Mouse (Mus musculus): ENCODE results near the gene Cadps2. TPM values are rescaled to one million over a fixed set of nuclear protein-coding genes. Genes with fewer than 3 reads are reported as not detected.

Gene Cadps2
- polyA plus RNA-seq, 1 experiment from 2014 or later = 0.23 TPM

- Histone ChIP-seq H3K36me3 (ENCODE audit: control insufficient read depth, insufficient read depth, low read length) (no peaks in the 10 kb centered on the region), H3K27ac (ENCODE audit: low read depth, low read length) (no peak overlapping the region), H3K4me3 (ENCODE audit: low read depth, low read length) (no peak overlapping the region), H3K4me1 (replicated peaks; ENCODE audit: control insufficient read depth, insufficient read depth, low read length) (no peaks in the 10 kb centered on the region), H3K9ac (ENCODE audit: low read depth, low read length) (no peak overlapping the region), H3K27me3 (replicated peaks; ENCODE audit: control insufficient read depth, insufficient read depth, low read length) (no peaks in the 10 kb centered on the region), H3K4me2 (no peak overlapping the region), H3K9me3 (ENCODE audit: control insufficient read depth, low read length) (no peaks in the 10 kb centered on the region)
- 40% methylated on average over 3 of the region's 3 CpGs for WGBS
- no peak for DNase-seq (ENCODE audit: low spot score)
- ATAC-seq (replicated peaks; ENCODE audit: low FRiP score) = no peak
These were observed 106.5 kb downstream of the Cadps2 start for GRCm38 (mm10) chr6:23732750-23733149.

- 69% methylated on average over 3 of the region's 3 CpGs for WGBS
- Histone ChIP-seq H3K9me3 (ENCODE audit: control insufficient read depth, low read length) (no peaks in the 10 kb centered on the region), H3K4me2 (no peak overlapping the region), H3K27me3 (replicated peaks; ENCODE audit: control insufficient read depth, insufficient read depth, low read length) (no peaks in the 10 kb centered on the region), H3K4me1 (replicated peaks; ENCODE audit: control insufficient read depth, insufficient read depth, low read length) (no peaks in the 10 kb centered on the region), H3K27ac (ENCODE audit: low read depth, low read length) (no peak overlapping the region), H3K36me3 (ENCODE audit: control insufficient read depth, insufficient read depth, low read length) (no peaks in the 10 kb centered on the region), H3K4me3 (ENCODE audit: low read depth, low read length) (no peak overlapping the region), H3K9ac (ENCODE audit: low read depth, low read length) (no peak overlapping the region)
- DNase-seq (ENCODE audit: low spot score) = no peak
- no peak for ATAC-seq (replicated peaks; ENCODE audit: low FRiP score)
These were observed 110.6 kb downstream of the Cadps2 start for GRCm38 (mm10) chr6:23728620-23729019.

- ATAC-seq (replicated peaks; ENCODE audit: low FRiP score) (no peak), DNase-seq (ENCODE audit: low spot score) (no peak)
- Histone ChIP-seq H3K9ac (ENCODE audit: low read depth, low read length) (no peak overlapping the region), H3K4me1 (replicated peaks; ENCODE audit: control insufficient read depth, insufficient read depth, low read length) (no peaks in the 10 kb centered on the region), H3K4me2 (no peak overlapping the region), H3K36me3 (ENCODE audit: control insufficient read depth, insufficient read depth, low read length) (no peaks in the 10 kb centered on the region), H3K27ac (ENCODE audit: low read depth, low read length) (no peak overlapping the region), H3K9me3 (ENCODE audit: control insufficient read depth, low read length) (no peaks in the 10 kb centered on the region), H3K4me3 (ENCODE audit: low read depth, low read length) (no peak overlapping the region), H3K27me3 (replicated peaks; ENCODE audit: control insufficient read depth, insufficient read depth, low read length) (no peaks in the 10 kb centered on the region)
- WGBS = 82% methylated on average over 4 of the region's 4 CpGs
These were observed 115.5 kb downstream of the Cadps2 start for GRCm38 (mm10) chr6:23723697-23724096.

DNA sequence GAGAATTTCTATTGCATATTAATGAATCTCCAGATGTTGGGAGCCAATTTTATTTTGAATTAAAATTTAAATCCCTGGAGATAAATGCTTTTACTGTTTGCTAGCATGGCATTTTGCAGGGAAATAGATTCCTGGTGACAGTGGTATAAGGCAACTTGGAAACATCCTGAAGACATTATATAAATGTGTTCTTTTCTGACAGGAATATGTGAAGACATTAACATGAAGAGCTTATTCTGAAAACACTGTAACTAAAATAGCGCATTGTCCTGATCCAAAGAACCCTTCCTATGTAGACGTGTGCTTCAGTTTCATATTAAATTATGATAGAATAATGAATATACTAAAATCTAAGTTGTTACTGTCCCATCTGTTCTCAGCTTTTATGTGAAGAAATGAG, 118.8 kb downstream of the Cadps2 start:
- no peaks in the 10 kb centered on the region for H3K36me3 ChIP-seq (ENCODE audit: control insufficient read depth, insufficient read depth, low read length)
- ATAC-seq (replicated peaks; ENCODE audit: low FRiP score) = no peak
- no peak for DNase-seq (ENCODE audit: low spot score)
- no peak overlapping the region for H3K27ac ChIP-seq (ENCODE audit: low read depth, low read length)
- no peak overlapping the region for H3K4me2 ChIP-seq
- H3K9ac ChIP-seq (ENCODE audit: low read depth, low read length) = no peak overlapping the region
- H3K27me3 ChIP-seq (replicated peaks; ENCODE audit: control insufficient read depth, insufficient read depth, low read length) = no peaks in the 10 kb centered on the region
- no peak overlapping the region for H3K4me3 ChIP-seq (ENCODE audit: low read depth, low read length)
- H3K4me1 ChIP-seq (replicated peaks; ENCODE audit: control insufficient read depth, insufficient read depth, low read length) = no peaks in the 10 kb centered on the region
- H3K9me3 ChIP-seq (ENCODE audit: control insufficient read depth, low read length) = no peaks in the 10 kb centered on the region
- 92% methylated on average over 2 of the region's 2 CpGs for WGBS

GRCm38 (mm10) chr6:23707506-23707905, 131.7 kb downstream of the Cadps2 start:
- Histone ChIP-seq H3K9ac (ENCODE audit: low read depth, low read length) (no peak overlapping the region), H3K4me2 (no peak overlapping the region), H3K27ac (ENCODE audit: low read depth, low read length) (no peak overlapping the region), H3K4me1 (replicated peaks; ENCODE audit: control insufficient read depth, insufficient read depth, low read length) (no peaks in the 10 kb centered on the region), H3K27me3 (replicated peaks; ENCODE audit: control insufficient read depth, insufficient read depth, low read length) (no peaks in the 10 kb centered on the region), H3K4me3 (ENCODE audit: low read depth, low read length) (no peak overlapping the region), H3K9me3 (ENCODE audit: control insufficient read depth, low read length) (no peaks in the 10 kb centered on the region), H3K36me3 (ENCODE audit: control insufficient read depth, insufficient read depth, low read length) (no peaks in the 10 kb centered on the region)
- WGBS = 78% methylated on average over 3 of the region's 3 CpGs
- no peak for DNase-seq (ENCODE audit: low spot score)
- ATAC-seq (replicated peaks; ENCODE audit: low FRiP score) = no peak

- ATAC-seq (replicated peaks; ENCODE audit: low FRiP score) = no peak
- H3K4me3 ChIP-seq (ENCODE audit: low read depth, low read length) = no peak overlapping the region
- H3K9ac ChIP-seq (ENCODE audit: low read depth, low read length) = no peak overlapping the region
- WGBS = 76% methylated on average over 3 of the region's 3 CpGs
- H3K9me3 ChIP-seq (ENCODE audit: control insufficient read depth, low read length) = no peaks in the 10 kb centered on the region
- H3K36me3 ChIP-seq (ENCODE audit: control insufficient read depth, insufficient read depth, low read length) = no peaks in the 10 kb centered on the region
- H3K27ac ChIP-seq (ENCODE audit: low read depth, low read length) = no peak overlapping the region
- no peak overlapping the region for H3K4me2 ChIP-seq
- H3K27me3 ChIP-seq (replicated peaks; ENCODE audit: control insufficient read depth, insufficient read depth, low read length) = no peaks in the 10 kb centered on the region
- no peak for DNase-seq (ENCODE audit: low spot score)
- no peaks in the 10 kb centered on the region for H3K4me1 ChIP-seq (replicated peaks; ENCODE audit: control insufficient read depth, insufficient read depth, low read length)
These were observed 138.3 kb downstream of the Cadps2 start for GRCm38 (mm10) chr6:23700879-23701278.

DNA sequence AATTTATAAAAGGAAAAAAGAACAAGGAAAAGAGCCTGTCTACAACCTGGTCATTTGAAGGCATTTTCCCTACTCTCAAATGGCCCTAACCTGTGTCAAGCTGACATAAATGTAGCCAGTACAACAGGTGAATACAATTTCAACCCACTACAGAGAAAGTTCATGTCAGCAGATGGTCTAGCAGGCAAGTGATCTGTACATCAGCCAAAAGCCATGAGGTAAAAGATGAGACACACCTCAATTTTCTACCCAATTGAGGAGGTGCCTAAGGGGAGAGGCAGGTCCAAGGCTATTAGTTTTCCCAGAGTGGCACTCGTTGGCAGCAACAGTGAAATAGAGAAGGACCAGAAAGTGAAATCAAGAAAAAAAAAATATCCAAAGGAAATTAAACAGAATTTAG, 161.0 kb downstream of the Cadps2 start:
- H3K27ac ChIP-seq (ENCODE audit: low read depth, low read length) = no peak overlapping the region
- DNase-seq (ENCODE audit: low spot score) = no peak
- 56% methylated on average over 1 of the region's 1 CpGs for WGBS

DNA sequence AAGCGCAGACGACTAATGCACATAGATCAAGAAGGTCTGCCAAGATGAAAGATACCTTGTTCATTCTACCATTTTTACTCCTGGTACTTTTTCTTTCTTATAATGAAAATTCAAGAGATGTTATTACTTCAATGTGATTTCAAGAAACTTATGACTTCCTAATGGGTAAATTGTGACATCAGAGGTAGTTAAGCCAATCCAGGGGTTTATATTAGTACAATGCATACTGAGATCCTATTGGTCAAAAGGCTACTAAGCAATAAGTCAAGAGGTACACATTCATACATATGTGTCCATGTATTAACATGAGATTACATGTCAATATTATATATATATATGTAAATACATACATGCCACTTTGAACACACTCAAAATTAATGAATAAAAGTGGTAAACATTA, 184.2 kb downstream of the Cadps2 start, which contains the start of gene Rnf148:
Rnf148 (minus strand) TSS at position 101 of the 400 bp plus-strand sequence.
- no peaks in the 10 kb centered on the region for H3K4me1 ChIP-seq (replicated peaks; ENCODE audit: control insufficient read depth, insufficient read depth, low read length)
- DNase-seq (ENCODE audit: low spot score) = no peak
- no peak within 1 kb of the TSS for H3K27ac ChIP-seq (ENCODE audit: low read depth, low read length)
- H3K36me3 ChIP-seq (ENCODE audit: control insufficient read depth, insufficient read depth, low read length) = no peaks in the 10 kb centered on the region
- H3K9me3 ChIP-seq (ENCODE audit: control insufficient read depth, low read length) = no peaks in the 10 kb centered on the region
- H3K4me3 ChIP-seq (ENCODE audit: low read depth, low read length) = no peak within 1 kb of the TSS
- no peak within 1 kb of the TSS for H3K4me2 ChIP-seq
- no peak for ATAC-seq (replicated peaks; ENCODE audit: low FRiP score)
- WGBS = 88% methylated on average over 2 of the region's 2 CpGs
- no peaks in the 10 kb centered on the region for H3K27me3 ChIP-seq (replicated peaks; ENCODE audit: control insufficient read depth, insufficient read depth, low read length)
- H3K9ac ChIP-seq (ENCODE audit: low read depth, low read length) = no peak within 1 kb of the TSS

More for the DNA sequence above, 161.0 kb downstream of the Cadps2 start:
- no peaks in the 10 kb centered on the region for H3K36me3 ChIP-seq (ENCODE audit: control insufficient read depth, insufficient read depth, low read length)
- ATAC-seq (replicated peaks; ENCODE audit: low FRiP score) = no peak
- H3K4me3 ChIP-seq (ENCODE audit: low read depth, low read length) = no peak overlapping the region
- no peak overlapping the region for H3K9ac ChIP-seq (ENCODE audit: low read depth, low read length)
- H3K27me3 ChIP-seq (replicated peaks; ENCODE audit: control insufficient read depth, insufficient read depth, low read length) = no peaks in the 10 kb centered on the region
- no peaks in the 10 kb centered on the region for H3K9me3 ChIP-seq (ENCODE audit: control insufficient read depth, low read length)
- H3K4me2 ChIP-seq = no peak overlapping the region
- no peaks in the 10 kb centered on the region for H3K4me1 ChIP-seq (replicated peaks; ENCODE audit: control insufficient read depth, insufficient read depth, low read length)

DNA sequence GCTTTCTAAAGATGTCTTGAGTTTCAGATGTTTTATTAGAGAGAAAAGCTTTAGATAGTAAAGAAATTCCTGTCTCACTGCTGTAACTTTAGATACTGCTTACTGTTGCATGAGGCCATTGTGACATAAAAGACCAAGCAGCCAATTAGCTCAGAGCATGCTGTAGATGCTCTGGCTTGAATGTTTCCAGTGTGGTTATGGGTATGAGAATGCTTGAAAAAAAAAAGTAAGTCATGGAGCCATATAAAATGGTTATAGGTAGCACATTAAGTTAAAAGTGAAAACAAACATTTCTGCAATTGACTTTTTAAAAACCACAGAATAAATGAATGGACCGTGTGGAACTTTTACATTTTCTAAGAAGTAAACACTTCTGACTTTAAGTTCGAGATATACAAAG, 189.0 kb downstream of the Cadps2 start, which contains the start of gene Rnf133:
Rnf133 (minus strand) TSS at position 101 of the 400 bp plus-strand sequence.
- no peaks in the 10 kb centered on the region for H3K27me3 ChIP-seq (replicated peaks; ENCODE audit: control insufficient read depth, insufficient read depth, low read length)
- ATAC-seq (replicated peaks; ENCODE audit: low FRiP score) = no peak
- 84% methylated on average over 2 of the region's 2 CpGs for WGBS
- H3K9me3 ChIP-seq (ENCODE audit: control insufficient read depth, low read length) = no peaks in the 10 kb centered on the region
- DNase-seq (ENCODE audit: low spot score) = no peak
- H3K27ac ChIP-seq (ENCODE audit: low read depth, low read length) = no peak within 1 kb of the TSS
- H3K4me1 ChIP-seq (replicated peaks; ENCODE audit: control insufficient read depth, insufficient read depth, low read length) = no peaks in the 10 kb centered on the region
- no peak within 1 kb of the TSS for H3K9ac ChIP-seq (ENCODE audit: low read depth, low read length)
- H3K4me2 ChIP-seq = no peak within 1 kb of the TSS
- H3K4me3 ChIP-seq (ENCODE audit: low read depth, low read length) = no peak within 1 kb of the TSS
- no peaks in the 10 kb centered on the region for H3K36me3 ChIP-seq (ENCODE audit: control insufficient read depth, insufficient read depth, low read length)
